Mouse (Mus musculus): ENCODE measurements at regions not wholly inside any gene's neighbourhood (a gene's known extent, or its start where the extent isn't known, plus 50 kb on each side); places are given as distances from the start of the nearest gene placed in this dataset.

GRCm38 (mm10) chr17:50393698-50394097, 100.3 kb upstream of the Dazl start:
- Histone ChIP-seq H3K4me3 (ENCODE audit: insufficient read depth, low read length) (no peak overlapping the region), H3K4me1 (ENCODE audit: control insufficient read depth, insufficient read depth, low read length) (peaks cover 4% of the 10 kb centered on the region), H3K27ac (ENCODE audit: insufficient read depth, low read length) (no peak overlapping the region)
- TF ChIP-seq CTCF (IDR thresholded peaks at IDR 0.05; ENCODE audit: extremely low read depth, insufficient read depth, low read length) (no peak), POLR2A (IDR thresholded peaks at IDR 0.05; ENCODE audit: extremely low read depth, insufficient read depth, low read length) (no peak)

GRCm38 (mm10) chr17:50394801-50395200, 101.4 kb upstream of the Dazl start:
- no peak for TF ChIP-seq CTCF (IDR thresholded peaks at IDR 0.05; ENCODE audit: extremely low read depth, insufficient read depth, low read length)
- TF ChIP-seq POLR2A (IDR thresholded peaks at IDR 0.05; ENCODE audit: extremely low read depth, insufficient read depth, low read length) = no peak
- Histone ChIP-seq H3K4me3 (ENCODE audit: insufficient read depth, low read length) (no peak overlapping the region), H3K4me1 (ENCODE audit: control insufficient read depth, insufficient read depth, low read length) (peaks cover 4% of the 10 kb centered on the region), H3K27ac (ENCODE audit: insufficient read depth, low read length) (no peak overlapping the region)

- TF ChIP-seq POLR2A (IDR thresholded peaks at IDR 0.05; ENCODE audit: extremely low read depth, insufficient read depth, low read length) (no peak), CTCF (IDR thresholded peaks at IDR 0.05; ENCODE audit: extremely low read depth, insufficient read depth, low read length) (no peak)
- Histone ChIP-seq H3K4me1 (ENCODE audit: control insufficient read depth, insufficient read depth, low read length) (peaks cover 4% of the 10 kb centered on the region), H3K27ac (ENCODE audit: insufficient read depth, low read length) (no peak overlapping the region), H3K4me3 (ENCODE audit: insufficient read depth, low read length) (no peak overlapping the region)
Measured at GRCm38 (mm10) chr17:50395669-50396068, 102.2 kb upstream of the Dazl start.

- Histone ChIP-seq H3K4me3 (ENCODE audit: insufficient read depth, low read length) (no peak overlapping the region), H3K27ac (ENCODE audit: insufficient read depth, low read length) (no peak overlapping the region), H3K4me1 (ENCODE audit: control insufficient read depth, insufficient read depth, low read length) (peaks cover 2% of the 10 kb centered on the region)
- TF ChIP-seq CTCF (IDR thresholded peaks at IDR 0.05; ENCODE audit: extremely low read depth, insufficient read depth, low read length) (no peak), POLR2A (IDR thresholded peaks at IDR 0.05; ENCODE audit: extremely low read depth, insufficient read depth, low read length) (no peak)
Measured at GRCm38 (mm10) chr17:50397324-50397723, 103.9 kb upstream of the Dazl start.

GRCm38 (mm10) chr17:50407249-50407990, 101.8 kb upstream of the Plcl2 start:
- TF ChIP-seq CTCF (IDR thresholded peaks at IDR 0.05; ENCODE audit: extremely low read depth, insufficient read depth, low read length) (no peak), POLR2A (IDR thresholded peaks at IDR 0.05; ENCODE audit: extremely low read depth, insufficient read depth, low read length) (no peak)

GRCm38 (mm10) chr17:50408581-50408980, 100.6 kb upstream of the Plcl2 start:
- TF ChIP-seq POLR2A (IDR thresholded peaks at IDR 0.05; ENCODE audit: extremely low read depth, insufficient read depth, low read length) (no peak), CTCF (IDR thresholded peaks at IDR 0.05; ENCODE audit: extremely low read depth, insufficient read depth, low read length) (no peak)
- H3K4me3 ChIP-seq (ENCODE audit: insufficient read depth, low read length) = no peak overlapping the region
- H3K4me1 ChIP-seq (ENCODE audit: control insufficient read depth, insufficient read depth, low read length) = peaks cover 1% of the 10 kb centered on the region; the same call in 1 of the 2 replicates
- 0 out of 2 replicates have a peak overlapping the region, but pooled peaks have one; percentile 21 for H3K27ac ChIP-seq (ENCODE audit: insufficient read depth, low read length)

More at GRCm38 (mm10) chr17:50407249-50407990, 101.8 kb upstream of the Plcl2 start:
- H3K4me1 ChIP-seq (ENCODE audit: control insufficient read depth, insufficient read depth, low read length) = peaks cover 1% of the 10 kb centered on the region; the same call in 1 of the 2 replicates
- peak overlapping the region; percentile 60; the same call in 1 of the 2 replicates for H3K27ac ChIP-seq (ENCODE audit: insufficient read depth, low read length)
- H3K4me3 ChIP-seq (ENCODE audit: insufficient read depth, low read length) = no peak overlapping the region

- TF ChIP-seq CTCF (IDR thresholded peaks at IDR 0.05; ENCODE audit: extremely low read depth, insufficient read depth, low read length) (no peak), POLR2A (IDR thresholded peaks at IDR 0.05; ENCODE audit: extremely low read depth, insufficient read depth, low read length) (no peak)
- peaks cover 1% of the 10 kb centered on the region; the same call in 1 of the 2 replicates for H3K4me1 ChIP-seq (ENCODE audit: control insufficient read depth, insufficient read depth, low read length)
- H3K4me3 ChIP-seq (ENCODE audit: insufficient read depth, low read length) = no peak overlapping the region
- 0 out of 2 replicates have a peak overlapping the region, but pooled peaks have one; percentile 21 for H3K27ac ChIP-seq (ENCODE audit: insufficient read depth, low read length)
Measured at GRCm38 (mm10) chr17:50409271-50409670, 99.9 kb upstream of the Plcl2 start.

- no peak overlapping the region for H3K4me3 ChIP-seq (ENCODE audit: insufficient read depth, low read length)
- TF ChIP-seq CTCF (IDR thresholded peaks at IDR 0.05; ENCODE audit: extremely low read depth, insufficient read depth, low read length) (no peak), POLR2A (IDR thresholded peaks at IDR 0.05; ENCODE audit: extremely low read depth, insufficient read depth, low read length) (no peak)
Measured at GRCm38 (mm10) chr17:50409895-50410294, 99.3 kb upstream of the Plcl2 start.

GRCm38 (mm10) chr17:50410296-50410695, 98.9 kb upstream of the Plcl2 start:
- H3K4me3 ChIP-seq (ENCODE audit: insufficient read depth, low read length) = no peak overlapping the region
- no peak overlapping the region for H3K27ac ChIP-seq (ENCODE audit: insufficient read depth, low read length)
- TF ChIP-seq CTCF (IDR thresholded peaks at IDR 0.05; ENCODE audit: extremely low read depth, insufficient read depth, low read length) = no peak
- no peak for TF ChIP-seq POLR2A (IDR thresholded peaks at IDR 0.05; ENCODE audit: extremely low read depth, insufficient read depth, low read length)
- H3K4me1 ChIP-seq (ENCODE audit: control insufficient read depth, insufficient read depth, low read length) = peaks cover 1% of the 10 kb centered on the region; the same call in 1 of the 2 replicates

More at GRCm38 (mm10) chr17:50409895-50410294, 99.3 kb upstream of the Plcl2 start:
- Histone ChIP-seq H3K4me1 (ENCODE audit: control insufficient read depth, insufficient read depth, low read length) (peaks cover 1% of the 10 kb centered on the region; the same call in 1 of the 2 replicates), H3K27ac (ENCODE audit: insufficient read depth, low read length) (no peak overlapping the region)

GRCm38 (mm10) chr17:50412446-50412845, 96.8 kb upstream of the Plcl2 start:
- no peak overlapping the region for H3K27ac ChIP-seq (ENCODE audit: insufficient read depth, low read length)
- H3K4me1 ChIP-seq (ENCODE audit: control insufficient read depth, insufficient read depth, low read length) = 0 out of 2 replicates have a peak, but pooled peaks cover 1% of the 10 kb centered on the region
- TF ChIP-seq CTCF (IDR thresholded peaks at IDR 0.05; ENCODE audit: extremely low read depth, insufficient read depth, low read length) (no peak), POLR2A (IDR thresholded peaks at IDR 0.05; ENCODE audit: extremely low read depth, insufficient read depth, low read length) (no peak)
- no peak overlapping the region for H3K4me3 ChIP-seq (ENCODE audit: insufficient read depth, low read length)
